Mouse (Mus musculus): ENCODE measurements around the gene Npr1. TPM values are rescaled to one million over a fixed set of nuclear protein-coding genes. Genes with fewer than 3 reads are reported as not detected.

The Npr1 gene
- total RNA-seq, 2 experiments from 2014 or later, result 4.7 to 5.0 TPM

DNA sequence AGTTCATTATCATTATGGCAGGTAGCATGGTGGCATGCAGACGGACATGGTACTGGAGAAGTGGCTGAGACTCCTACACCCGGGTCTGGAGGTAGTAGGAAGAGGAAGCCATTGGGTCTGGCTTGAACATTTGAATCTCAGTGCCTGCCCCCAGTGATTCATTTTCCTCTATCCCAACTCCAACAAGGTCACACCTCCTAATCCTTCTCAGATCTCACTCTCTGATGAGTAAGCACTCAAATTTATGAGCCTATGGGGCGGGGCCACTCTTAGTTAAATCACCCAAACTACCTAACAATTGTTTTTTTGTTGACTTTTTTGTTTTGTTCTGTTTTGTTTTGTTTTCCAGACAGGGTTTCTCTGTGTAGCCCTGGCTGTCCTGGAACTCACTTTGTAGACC, 21.7 kb downstream of the Npr1 start:
- no peak for DNase-seq (ENCODE audit: extremely low spot score in 1 of 2, low spot score in 1 of 2)

- no peak for DNase-seq (ENCODE audit: extremely low spot score in 1 of 2, low spot score in 1 of 2)
Observed at GRCm38 (mm10) chr3:90440756-90441155, 24.9 kb downstream of the Npr1 start.

GRCm38 (mm10) chr3:90437131-90437530, 28.5 kb downstream of the Npr1 start:
- no peak for DNase-seq (ENCODE audit: extremely low spot score in 1 of 2, low spot score in 1 of 2)

GRCm38 (mm10) chr3:90434073-90434730, 31.5 kb downstream of the Npr1 start:
- DNase-seq (ENCODE audit: extremely low spot score in 1 of 2, low spot score in 1 of 2), result no peak

DNA sequence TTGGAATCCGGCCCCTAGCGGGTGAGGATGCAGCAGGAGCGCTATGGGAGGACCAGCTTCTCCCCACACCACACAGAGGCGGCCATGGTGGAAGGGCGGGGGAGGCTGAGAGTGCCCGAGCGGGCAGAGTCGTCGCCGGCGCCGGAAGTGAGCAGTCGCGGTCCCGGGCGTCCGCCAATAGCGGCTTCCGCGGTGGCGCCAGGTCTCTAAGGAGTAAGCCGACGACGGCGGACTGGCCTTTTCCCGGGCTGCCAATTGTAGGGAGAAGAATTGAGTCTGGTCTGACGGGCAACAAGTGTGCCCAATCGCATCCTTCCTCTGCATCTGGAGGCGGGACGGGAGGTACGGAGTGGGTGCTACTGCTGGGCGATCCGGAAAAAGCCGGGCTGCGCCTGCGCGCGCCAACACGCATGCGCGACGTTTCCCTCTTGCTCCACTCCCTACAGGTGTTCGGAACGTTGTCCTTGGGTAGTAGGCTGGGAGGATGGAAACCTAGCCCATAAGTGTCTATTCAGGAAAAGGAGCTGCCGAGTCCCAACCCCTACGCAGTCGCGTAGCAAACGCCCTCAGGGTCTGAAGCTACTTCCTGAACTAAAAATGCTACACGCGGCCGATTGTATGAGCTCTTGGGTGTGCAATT, 32.2 kb downstream of the Npr1 start, which contains the start of gene Ints3:
Gene Ints3 (minus strand): TSS at position 242 of the 640 bp plus-strand sequence.
- peak; percentile 97 to 98 for DNase-seq (ENCODE audit: extremely low spot score in 1 of 2, low spot score in 1 of 2)

- DNase-seq (ENCODE audit: extremely low spot score in 1 of 2, low spot score in 1 of 2), result peak in 1 of 2 experiments; percentile 31
Observed at GRCm38 (mm10) chr3:90432811-90433219, 32.9 kb downstream of the Npr1 start.

- DNase-seq (ENCODE audit: extremely low spot score in 1 of 2, low spot score in 1 of 2), result no peak
Observed at GRCm38 (mm10) chr3:90432348-90432747, 33.3 kb downstream of the Npr1 start.

DNA sequence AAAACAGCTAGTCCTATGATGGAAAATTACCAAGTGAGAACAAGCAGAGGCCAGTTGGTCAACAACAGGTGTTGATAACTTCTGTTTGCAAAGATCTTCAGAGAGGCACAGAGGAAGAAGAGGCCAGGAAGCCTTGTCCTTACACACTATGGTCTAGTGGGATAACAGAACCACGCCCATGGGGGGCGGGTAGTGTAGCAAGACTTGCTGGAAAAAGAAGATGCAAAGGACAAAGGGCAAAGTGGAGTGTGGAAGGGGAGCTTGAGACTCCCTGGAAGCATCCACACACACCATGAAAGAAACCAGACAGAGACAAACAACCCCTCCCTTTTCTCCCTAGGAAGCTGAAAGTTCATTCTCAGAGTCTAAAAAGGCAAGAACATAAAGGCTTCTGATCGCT, 36.1 kb downstream of the Npr1 start:
- no peak for DNase-seq (ENCODE audit: extremely low spot score in 1 of 2, low spot score in 1 of 2)

DNA sequence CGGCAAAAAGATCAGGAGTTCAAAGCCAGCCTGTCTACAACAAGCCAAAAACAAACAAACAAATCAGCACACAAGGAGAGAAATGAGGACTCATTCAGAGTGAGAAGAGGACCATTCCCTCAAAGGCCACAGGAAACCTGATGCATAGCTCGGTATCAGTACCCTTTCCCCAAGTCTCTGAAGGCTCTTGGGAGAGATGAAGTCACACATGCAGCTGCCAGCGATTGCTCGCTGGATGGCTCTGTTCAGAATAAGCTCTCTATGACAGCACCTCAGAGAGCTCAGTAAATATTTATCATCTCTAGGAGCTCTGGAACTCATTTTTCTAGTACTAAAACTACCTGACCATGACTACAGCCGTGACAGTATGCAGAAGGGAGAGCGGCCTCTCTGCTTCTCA, 37.5 kb downstream of the Npr1 start:
- DNase-seq (ENCODE audit: extremely low spot score in 1 of 2, low spot score in 1 of 2), result no peak

GRCm38 (mm10) chr3:90427574-90427973, 38.1 kb downstream of the Npr1 start:
- no peak for DNase-seq (ENCODE audit: extremely low spot score in 1 of 2, low spot score in 1 of 2)

DNA sequence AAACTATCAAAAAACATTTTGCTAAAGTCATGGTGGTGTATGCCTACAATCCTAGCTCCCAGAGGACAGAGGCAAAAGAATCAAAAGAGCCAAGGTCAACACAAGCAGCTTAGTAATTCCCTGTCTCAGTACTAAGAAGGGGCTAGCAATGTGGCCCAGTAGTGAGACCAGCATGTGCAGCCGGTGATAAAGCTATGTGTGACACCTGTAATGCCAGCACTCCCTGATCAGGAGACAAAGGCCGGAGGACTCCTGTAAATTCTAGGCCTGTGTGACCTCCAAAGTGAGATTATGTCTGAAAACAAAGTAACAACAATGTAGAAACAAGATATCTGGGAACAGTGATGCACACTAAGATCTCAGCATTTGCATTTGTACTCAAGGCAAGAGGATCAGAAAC, 40.2 kb downstream of the Npr1 start:
- DNase-seq (ENCODE audit: extremely low spot score in 1 of 2, low spot score in 1 of 2), result no peak

DNA sequence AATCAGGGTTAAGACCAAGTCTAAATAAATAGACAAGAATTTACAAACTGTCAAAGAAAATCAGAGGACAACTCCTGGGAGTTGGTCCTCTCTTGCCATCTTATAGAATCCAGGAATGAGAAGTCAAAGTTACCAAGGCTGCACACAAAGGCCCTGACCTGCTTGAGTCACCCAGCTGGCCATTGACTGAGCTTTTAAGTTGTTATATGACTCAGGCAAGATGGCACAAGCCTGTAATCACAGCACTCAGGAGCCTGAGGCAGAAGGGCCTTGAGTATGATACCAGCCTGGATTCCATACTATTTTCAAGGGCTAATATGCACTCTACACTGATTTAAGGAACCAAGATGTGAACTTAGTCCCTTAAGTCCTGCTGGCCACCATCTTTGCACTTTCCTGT, 42.1 kb downstream of the Npr1 start:
- DNase-seq (ENCODE audit: extremely low spot score in 1 of 2, low spot score in 1 of 2), result no peak

GRCm38 (mm10) chr3:90420696-90421095, 45.0 kb downstream of the Npr1 start:
- no peak for DNase-seq (ENCODE audit: extremely low spot score in 1 of 2, low spot score in 1 of 2)

DNA sequence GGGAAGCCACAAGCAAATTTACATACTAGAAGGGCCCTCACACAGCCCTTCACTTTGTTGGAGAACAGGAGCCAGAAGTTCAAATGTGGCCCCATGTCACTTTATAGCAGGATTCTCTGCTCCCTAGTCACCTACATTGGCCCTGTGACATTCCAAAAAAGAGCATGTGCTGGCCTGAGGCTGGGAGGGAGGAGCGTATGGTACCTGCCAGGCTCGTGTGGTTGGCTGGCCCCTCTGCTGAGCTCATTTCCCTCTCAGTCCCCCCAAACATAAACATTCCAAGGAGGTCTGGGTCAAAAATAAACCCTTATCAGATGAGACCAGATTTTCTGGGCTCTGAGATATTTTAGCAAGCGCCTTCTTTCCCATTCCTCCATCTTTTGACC, 52.7 kb downstream of the Npr1 start:
- no peak for DNase-seq (ENCODE audit: extremely low spot score in 1 of 2, low spot score in 1 of 2)

- DNase-seq (ENCODE audit: extremely low spot score in 1 of 2, low spot score in 1 of 2), result peak; percentile 51 to 72
Observed at GRCm38 (mm10) chr3:90412312-90413010, 53.2 kb downstream of the Npr1 start.

DNA sequence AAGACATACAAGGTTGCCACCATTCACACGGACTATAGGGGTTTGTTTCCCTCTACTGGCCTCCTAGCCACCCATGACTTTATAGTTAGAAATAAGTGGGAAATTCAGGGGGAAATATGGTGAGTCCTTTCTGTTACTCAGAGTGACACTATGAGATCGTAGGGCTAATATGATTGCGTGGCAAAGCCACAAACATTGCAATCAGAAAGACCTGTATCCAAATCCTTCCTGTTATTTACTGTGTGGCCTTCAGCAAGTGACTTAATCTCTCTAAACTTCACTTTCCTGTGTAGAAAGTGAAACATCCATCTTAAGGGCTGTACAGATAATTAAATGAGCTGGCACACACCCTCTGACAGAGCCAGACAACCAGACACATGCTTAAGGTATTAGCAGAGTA, 56.9 kb downstream of the Npr1 start:
- DNase-seq (ENCODE audit: extremely low spot score in 1 of 2, low spot score in 1 of 2), result no peak

DNA sequence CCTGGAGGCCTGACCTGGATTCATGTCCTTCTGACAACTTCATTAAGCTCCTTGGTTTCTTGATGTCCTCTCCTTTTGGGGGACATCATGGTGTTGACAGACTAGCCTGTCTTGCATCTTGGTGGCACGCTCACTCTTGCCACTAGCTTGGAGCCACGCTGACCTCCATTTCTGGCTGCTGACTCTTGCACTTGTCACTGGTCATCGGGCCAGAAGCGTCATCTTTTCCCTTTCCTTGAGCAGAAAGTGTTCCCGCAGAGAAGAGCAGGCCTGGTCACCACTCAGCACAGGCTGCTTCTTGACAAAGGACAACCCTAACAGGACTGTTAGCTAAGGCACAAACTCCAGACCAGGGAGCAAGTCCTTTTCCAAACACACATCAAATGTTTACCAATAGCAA, 59.3 kb downstream of the Npr1 start:
- no peak for DNase-seq (ENCODE audit: extremely low spot score in 1 of 2, low spot score in 1 of 2)

DNA sequence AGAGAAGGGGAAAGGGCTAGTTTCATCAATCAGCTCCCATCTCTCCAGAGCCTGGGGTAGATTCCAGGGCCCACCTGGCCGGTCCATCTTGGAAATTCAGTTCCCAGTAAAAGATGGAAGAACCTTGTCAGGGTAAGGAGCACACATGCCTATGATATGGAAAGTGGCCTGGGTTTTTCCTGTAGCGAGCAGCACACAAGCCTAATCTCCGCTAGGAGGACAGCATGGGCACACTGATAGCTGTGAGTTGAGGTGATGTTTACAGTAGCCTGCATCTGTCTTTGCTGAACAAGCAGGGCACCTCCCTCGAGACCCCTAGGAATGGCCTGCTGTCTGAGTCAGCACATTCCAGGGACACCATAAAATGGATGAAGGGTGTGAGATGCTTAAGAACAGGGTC, 61.1 kb downstream of the Npr1 start:
- no peak for DNase-seq (ENCODE audit: extremely low spot score in 1 of 2, low spot score in 1 of 2)

DNA sequence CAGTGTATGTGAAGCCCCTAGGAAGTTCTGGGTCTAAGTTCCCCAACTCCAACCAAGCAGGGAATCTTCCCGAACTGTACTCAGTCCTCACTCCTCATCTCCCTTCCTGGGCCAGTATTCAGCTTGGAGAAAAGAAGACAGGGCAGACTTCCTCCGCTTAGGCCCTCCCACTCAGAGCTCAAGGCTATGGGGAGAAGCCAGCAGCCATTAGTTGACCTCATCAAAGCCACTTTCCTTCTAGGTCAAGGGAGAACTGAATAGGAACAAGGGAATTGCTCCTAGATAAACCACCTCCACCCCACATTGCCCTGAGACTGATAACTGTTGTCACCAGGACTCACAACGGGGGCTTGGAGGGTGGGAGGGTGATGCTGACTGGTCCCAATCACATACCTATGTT, 61.5 kb downstream of the Npr1 start:
- DNase-seq (ENCODE audit: extremely low spot score in 1 of 2, low spot score in 1 of 2), result no peak

- no peak for DNase-seq (ENCODE audit: extremely low spot score in 1 of 2, low spot score in 1 of 2)
Observed at GRCm38 (mm10) chr3:90400993-90401392, 64.7 kb downstream of the Npr1 start.
